Mouse (Mus musculus) midbrain, embryonic 12.5 days (tissue): Measurements from ENCODE around the gene BC029722. TPM values are rescaled to one million over a fixed set of nuclear protein-coding genes. Genes with fewer than 3 reads are reported as not detected.

Source experiments
- ATAC-seq: fragments of 200-750 bp; cut with Nextera tagmentation; 2 replicates; pipeline ENCODE4 v1.8.0; 2017; ENCODE audit warnings: low read depth, moderate TSS enrichment, moderate library complexity; ENCODE audit not compliant: low FRiP score
- H3K27ac ChIP-seq: fragments of 300-500 bp; sonication (generic); replicated peaks from 2 replicates; pipeline ENCODE4 v1.5.1; 2016; ENCODE audit warnings: mild to moderate bottlenecking
- H3K27me3 ChIP-seq: fragments of 300-500 bp; sonication (generic); 2 replicates; pipeline ENCODE4 v1.6.1; 2016; ENCODE audit warnings: mild to moderate bottlenecking
- H3K36me3 ChIP-seq: fragments of 300-500 bp; sonication (generic); 2 replicates; pipeline ENCODE4 v1.6.1; 2016
- H3K4me1 ChIP-seq: fragments of 300-500 bp; sonication (generic); 2 replicates; pipeline ENCODE4 v1.6.1; 2016
- H3K4me2 ChIP-seq: fragments of 300-500 bp; sonication (generic); replicated peaks from 2 replicates; pipeline ENCODE4 v1.6.1; 2016; ENCODE audit warnings: mild to moderate bottlenecking, moderate library complexity
- H3K4me3 ChIP-seq: fragments of 300-500 bp; sonication (generic); 2 replicates; pipeline ENCODE4 v1.5.1; 2016; ENCODE audit warnings: mild to moderate bottlenecking
- H3K9ac ChIP-seq: fragments of 300-500 bp; sonication (generic); replicated peaks from 2 replicates; pipeline ENCODE4 v1.6.1; 2016; ENCODE audit warnings: mild to moderate bottlenecking, moderate library complexity
- H3K9me3 ChIP-seq: fragments of 300-500 bp; sonication (generic); 2 replicates; pipeline ENCODE4 v1.6.1; 2016; ENCODE audit warnings: mild to moderate bottlenecking
- WGBS: fragments of 180-500 bp; shearing (Covaris S2); methylation state at CpG from one replicate; pipeline ENCODE4 v1.1.7; 2016; 5-methylcytosine and 5-hydroxymethylcytosine counted together
- polyA plus RNA-seq: library from polyadenylated mRNA; unstranded; fragments of >200 nt; fragmentation: Nextera tagmentation; extraction: Ambion mirVana; gene quantifications from 2 replicates; pipeline ENCODE4 v1.2.1, GENCODE M21; 2016

Gene BC029722
- polyA plus RNA-seq, 1 experiment from 2014 or later: 14.4 TPM

DNA sequence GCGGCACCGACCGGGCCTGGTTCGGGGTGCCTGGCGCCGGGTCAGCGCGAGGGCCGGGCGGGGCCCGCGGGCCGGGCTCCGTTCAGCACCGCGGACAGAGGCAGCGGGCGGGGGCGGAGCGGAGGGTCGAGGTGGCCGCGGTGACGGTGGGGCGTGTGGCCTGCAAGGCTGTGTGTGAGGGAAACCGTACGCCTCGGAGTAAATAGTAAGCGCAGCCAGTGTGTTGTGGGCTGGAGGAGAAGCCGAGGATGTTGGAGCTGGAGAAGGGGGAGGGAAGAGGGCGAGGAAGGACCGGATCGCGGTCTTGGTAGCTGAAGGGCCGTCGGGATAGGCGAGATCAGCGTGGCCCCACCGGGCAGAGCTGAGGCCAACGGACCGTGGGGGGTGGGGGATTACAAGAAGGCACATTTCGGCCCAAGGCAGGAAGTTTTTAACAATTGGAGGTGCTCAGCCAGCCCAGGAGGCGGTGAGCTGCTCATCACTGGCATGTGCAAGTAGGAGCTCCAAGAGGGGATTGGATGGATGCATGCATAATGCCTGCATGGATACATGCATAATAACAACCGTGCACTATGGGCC lies 43.5 kb downstream of the BC029722 start:
- H3K4me1 ChIP-seq: peaks cover 14% of the 10 kb centered on the region
- H3K9me3 ChIP-seq: no peaks in the 10 kb centered on the region
- peak; percentile 88 for ATAC-seq
- peak overlapping the region; percentile 80 for H3K4me3 ChIP-seq
- peaks cover 54% of the 10 kb centered on the region for H3K27me3 ChIP-seq
- no peaks in the 10 kb centered on the region for H3K36me3 ChIP-seq
- H3K4me2 ChIP-seq: peak overlapping the region; percentile 82
- peak overlapping the region; percentile 88 for H3K9ac ChIP-seq
- 1% methylated on average over 38 of the region's 44 CpGs for WGBS
- H3K27ac ChIP-seq: peak overlapping the region; percentile 83

DNA sequence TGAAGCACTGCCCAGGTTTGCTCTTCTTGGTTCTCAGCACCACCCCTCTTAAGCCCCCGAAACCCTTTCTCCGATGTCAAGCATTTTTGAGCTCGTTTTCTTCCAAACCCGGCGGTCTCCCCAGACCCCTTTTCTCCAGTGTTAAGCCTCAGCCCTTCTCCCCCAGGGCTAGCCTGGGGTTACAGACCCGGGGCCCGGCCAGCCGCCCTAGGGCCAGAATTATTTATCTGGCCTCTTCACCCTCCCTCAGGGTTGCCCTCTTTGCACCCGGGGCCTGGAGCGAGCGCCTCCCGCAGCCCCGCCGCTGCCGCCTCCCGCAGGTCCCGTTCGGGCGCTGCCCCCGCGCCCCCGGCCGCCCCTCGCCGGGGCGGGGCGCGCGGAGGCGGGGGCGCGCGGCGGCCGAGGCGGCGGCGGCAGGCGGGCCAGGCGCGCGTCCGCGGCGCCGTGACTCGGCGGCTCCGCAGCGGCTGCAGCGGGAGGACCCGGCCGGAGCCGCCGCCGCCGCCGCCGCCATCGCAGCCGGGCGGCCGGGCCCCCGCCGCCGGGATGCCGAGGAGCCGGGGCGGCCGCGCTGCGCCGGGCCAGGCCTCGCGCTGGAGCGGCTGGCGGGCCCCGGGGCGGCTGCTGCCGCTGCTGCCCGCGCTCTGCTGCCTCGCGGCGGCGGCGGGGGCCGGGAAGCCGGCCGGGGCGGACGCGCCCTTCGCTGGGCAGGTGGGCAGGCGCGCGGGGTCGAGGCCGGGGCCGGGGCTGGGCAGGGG lies 44.1 kb downstream of the BC029722 start, which contains the start of gene Mmp24:
Gene Mmp24 (plus strand): TSS at position 416 of the 758 bp plus-strand sequence.
- H3K4me3 ChIP-seq: peak within 1 kb of the TSS; percentile 80
- peak within 1 kb of the TSS; percentile 88 for H3K9ac ChIP-seq
- peaks cover 14% of the 10 kb centered on the region for H3K4me1 ChIP-seq
- H3K9me3 ChIP-seq: no peaks in the 10 kb centered on the region
- H3K27me3 ChIP-seq: peaks cover 54% of the 10 kb centered on the region
- H3K36me3 ChIP-seq: no peaks in the 10 kb centered on the region
- 2% methylated on average over 76 of the region's 100 CpGs for WGBS
- peak within 1 kb of the TSS; percentile 82 for H3K4me2 ChIP-seq
- peak within 1 kb of the TSS; percentile 83 for H3K27ac ChIP-seq
- ATAC-seq: no peak

DNA sequence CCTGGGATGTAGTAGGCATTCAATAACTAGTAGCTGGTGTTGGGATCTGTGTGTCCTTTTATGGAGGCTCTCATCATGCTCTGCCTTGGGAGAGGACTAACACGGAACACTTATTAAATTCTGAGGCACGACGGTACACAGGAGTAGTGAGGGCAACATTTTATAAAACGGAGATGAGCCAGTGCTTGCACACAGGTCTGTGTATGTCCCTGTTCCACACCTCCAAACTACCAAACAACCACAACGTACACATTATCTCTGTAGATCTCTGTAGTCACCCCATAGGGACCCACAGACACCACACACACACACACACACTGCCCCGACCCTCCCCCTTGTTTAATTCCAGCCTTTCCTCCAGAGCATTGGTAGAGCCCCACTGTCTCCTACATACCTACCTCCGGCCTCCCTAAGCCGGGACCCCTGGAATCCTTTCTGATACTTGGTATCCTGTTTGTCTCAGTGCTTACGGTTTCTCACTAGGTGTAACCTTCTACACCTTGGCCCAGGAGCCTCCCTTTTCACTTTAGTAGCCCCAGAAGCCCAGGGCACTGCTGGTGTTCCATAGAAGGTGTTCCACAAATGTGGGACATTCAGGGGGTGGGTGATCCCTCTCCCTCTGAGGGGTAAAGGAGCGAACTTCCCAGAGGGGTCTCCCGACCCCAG lies 44.8 kb downstream of the BC029722 start:
- WGBS: 71% methylated on average over 11 of the region's 11 CpGs
- Histone ChIP-seq H3K4me1 (peaks cover 14% of the 10 kb centered on the region), H3K4me2 (peak overlapping the region; percentile 82), H3K9me3 (no peaks in the 10 kb centered on the region), H3K4me3 (peak overlapping the region; percentile 80), H3K27ac (no peak overlapping the region), H3K36me3 (no peaks in the 10 kb centered on the region), H3K9ac (peak overlapping the region; percentile 43; the same call in 1 of the 2 replicates), H3K27me3 (peaks cover 54% of the 10 kb centered on the region)
- no peak for ATAC-seq

DNA sequence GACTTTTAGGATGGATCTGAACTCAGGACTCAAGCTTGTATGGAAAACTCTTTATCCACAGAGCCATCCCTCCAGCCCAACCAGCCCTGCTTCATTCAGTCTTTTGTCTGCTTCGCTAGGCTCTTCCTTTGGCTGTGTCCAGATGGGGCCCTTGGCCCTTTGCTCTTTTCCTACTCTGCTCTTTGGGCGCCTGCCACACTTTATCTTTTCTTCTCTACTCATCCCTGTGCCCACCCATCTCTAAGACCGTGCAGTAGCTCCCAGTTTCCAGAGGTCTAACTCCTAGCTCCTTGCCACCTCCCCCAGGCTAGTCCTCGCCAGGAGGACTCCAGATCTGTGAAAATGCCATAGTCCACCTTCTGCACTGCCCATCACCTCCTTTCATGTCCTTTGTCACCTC lies 45.6 kb downstream of the BC029722 start:
- Histone ChIP-seq H3K27me3 (peaks cover 50% of the 10 kb centered on the region), H3K4me1 (peaks cover 9% of the 10 kb centered on the region), H3K27ac (no peak overlapping the region), H3K9ac (no peak overlapping the region), H3K4me3 (no peak overlapping the region), H3K4me2 (no peak overlapping the region), H3K9me3 (no peaks in the 10 kb centered on the region), H3K36me3 (no peaks in the 10 kb centered on the region)
- ATAC-seq: no peak
- WGBS: 71% methylated on average over 4 of the region's 4 CpGs

Other genes starting within 250 kb of the BC029722 start
- 14.3 and 15.9 TPM in 2 replicates for gene Gss, start 226.6 kb downstream of the BC029722 start, polyA plus RNA-seq
- gene Myh7b, start 208.2 kb downstream of the BC029722 start, polyA plus RNA-seq: 0.45 and 1.1 TPM in 2 replicates
- 179 and 181 TPM in 2 replicates for gene Trpc4ap, start 127.0 kb downstream of the BC029722 start, polyA plus RNA-seq
- 37.1 and 37.6 TPM in 2 replicates for gene Edem2, start 90.0 kb downstream of the BC029722 start, polyA plus RNA-seq
- not detected in 2 replicates for gene Gm17581, start 83.6 kb downstream of the BC029722 start, polyA plus RNA-seq
- 3.1 and 3.7 TPM in 2 replicates for gene Procr, start 68.3 kb downstream of the BC029722 start, polyA plus RNA-seq
- gene Mmp24, start 44.1 kb downstream of the BC029722 start, polyA plus RNA-seq: 4.9 and 5.2 TPM in 2 replicates
- 165 and 179 TPM in 2 replicates for gene Eif6, start 7.5 kb upstream of the BC029722 start, polyA plus RNA-seq
- 0.26 and 0.47 TPM in 2 replicates for gene Fam83c, start 15.4 kb upstream of the BC029722 start, polyA plus RNA-seq
- gene Uqcc1, start 110.9 kb upstream of the BC029722 start, polyA plus RNA-seq: 73.7 and 87.6 TPM in 2 replicates
- not detected in 2 replicates for gene Gm15557, start 121.3 kb upstream of the BC029722 start, polyA plus RNA-seq
- gene Gdf5, start 125.9 kb upstream of the BC029722 start, polyA plus RNA-seq: 0.59 and 1.0 TPM in 2 replicates
- 26.3 and 27.3 TPM in 2 replicates for gene Cep250, start 137.0 kb upstream of the BC029722 start, polyA plus RNA-seq
- 1.2 and 1.9 TPM in 2 replicates for gene 6430550D23Rik, start 188.6 kb upstream of the BC029722 start, polyA plus RNA-seq
- gene Ergic3, start 188.6 kb upstream of the BC029722 start, polyA plus RNA-seq: 220 and 236 TPM in 2 replicates
- not detected in 2 replicates for gene Fer1l4, start 233.5 kb upstream of the BC029722 start, polyA plus RNA-seq
- 8.6 and 8.9 TPM in 2 replicates for gene Spag4, start 245.7 kb upstream of the BC029722 start, polyA plus RNA-seq